Mouse (Mus musculus): ENCODE results near the gene Gast. TPM values are rescaled to one million over a fixed set of nuclear protein-coding genes. Genes with fewer than 3 reads are reported as not detected.
"Not testable (repeated sequence)": the region's sequence is repeated elsewhere in the genome, so short reads cannot be mapped to it uniquely, and the experiment has no call there.

Gene Gast
- polyA plus RNA-seq, 1 experiment = not detected

GRCm38 (mm10) chr11:100313424-100313823 lies 20.8 kb upstream of the Gast start:
- Histone ChIP-seq H3K4me1 (ENCODE audit: control insufficient read depth, insufficient read depth, low read length) (peaks cover 2% of the 10 kb centered on the region), H3K36me3 (ENCODE audit: control insufficient read depth, insufficient read depth, low read length) (no peaks in the 10 kb centered on the region), H3K4me3 (ENCODE audit: control insufficient read depth, low read depth, low read length) (no peak overlapping the region), H3K27me3 (ENCODE audit: control insufficient read depth, insufficient read depth, low read length) (no peaks in the 10 kb centered on the region), H3K27ac (ENCODE audit: control insufficient read depth, insufficient read depth, low read depth, low read length) (no peak overlapping the region)
- TF ChIP-seq CTCF (IDR thresholded peaks at IDR 0.05; ENCODE audit: control insufficient read depth, insufficient read depth, insufficient replicate concordance, low read depth, low read length) (no peak), POLR2A (IDR thresholded peaks at IDR 0.05; ENCODE audit: control insufficient read depth, low read depth, low read length) (no peak)

GRCm38 (mm10) chr11:100315439-100315838 lies 18.8 kb upstream of the Gast start:
- H3K4me3 ChIP-seq (ENCODE audit: control insufficient read depth, low read depth, low read length) = no peak overlapping the region
- no peaks in the 10 kb centered on the region for H3K36me3 ChIP-seq (ENCODE audit: control insufficient read depth, insufficient read depth, low read length)
- peaks cover 4% of the 10 kb centered on the region for H3K4me1 ChIP-seq (ENCODE audit: control insufficient read depth, insufficient read depth, low read length)
- no peak overlapping the region for H3K27ac ChIP-seq (ENCODE audit: control insufficient read depth, insufficient read depth, low read depth, low read length)
- H3K27me3 ChIP-seq (ENCODE audit: control insufficient read depth, insufficient read depth, low read length) = no peaks in the 10 kb centered on the region
- TF ChIP-seq POLR2A (IDR thresholded peaks at IDR 0.05; ENCODE audit: control insufficient read depth, low read depth, low read length) (no peak), CTCF (IDR thresholded peaks at IDR 0.05; ENCODE audit: control insufficient read depth, insufficient read depth, insufficient replicate concordance, low read depth, low read length) (no peak)

- Histone ChIP-seq H3K36me3 (ENCODE audit: control insufficient read depth, insufficient read depth, low read length) (no peaks in the 10 kb centered on the region), H3K27ac (ENCODE audit: control insufficient read depth, insufficient read depth, low read depth, low read length) (no peak overlapping the region), H3K4me3 (ENCODE audit: control insufficient read depth, low read depth, low read length) (no peak overlapping the region), H3K27me3 (ENCODE audit: control insufficient read depth, insufficient read depth, low read length) (no peaks in the 10 kb centered on the region), H3K4me1 (ENCODE audit: control insufficient read depth, insufficient read depth, low read length) (peaks cover 4% of the 10 kb centered on the region)
- TF ChIP-seq CTCF (IDR thresholded peaks at IDR 0.05; ENCODE audit: control insufficient read depth, insufficient read depth, insufficient replicate concordance, low read depth, low read length) (no peak), POLR2A (IDR thresholded peaks at IDR 0.05; ENCODE audit: control insufficient read depth, low read depth, low read length) (no peak)
Observed at GRCm38 (mm10) chr11:100317826-100318380, 16.3 kb upstream of the Gast start.

GRCm38 (mm10) chr11:100318529-100319451 lies 15.4 kb upstream of the Gast start:
- peak overlapping the region; percentile 45 for H3K27ac ChIP-seq (ENCODE audit: control insufficient read depth, insufficient read depth, low read depth, low read length)
- H3K27me3 ChIP-seq (ENCODE audit: control insufficient read depth, insufficient read depth, low read length) = no peaks in the 10 kb centered on the region
- peaks cover 4% of the 10 kb centered on the region for H3K4me1 ChIP-seq (ENCODE audit: control insufficient read depth, insufficient read depth, low read length)
- TF ChIP-seq CTCF (IDR thresholded peaks at IDR 0.05; ENCODE audit: control insufficient read depth, insufficient read depth, insufficient replicate concordance, low read depth, low read length) (no peak), POLR2A (IDR thresholded peaks at IDR 0.05; ENCODE audit: control insufficient read depth, low read depth, low read length) (no peak)
- H3K4me3 ChIP-seq (ENCODE audit: control insufficient read depth, low read depth, low read length) = peak overlapping the region; percentile 90
- no peaks in the 10 kb centered on the region for H3K36me3 ChIP-seq (ENCODE audit: control insufficient read depth, insufficient read depth, low read length)

GRCm38 (mm10) chr11:100319492-100320171 lies 14.6 kb upstream of the Gast start, which contains the start of gene Eif1:
TSS of gene Eif1 (plus strand) at chr11:100319885.
- H3K4me1 ChIP-seq (ENCODE audit: control insufficient read depth, insufficient read depth, low read length) = peaks cover 4% of the 10 kb centered on the region
- H3K27ac ChIP-seq (ENCODE audit: control insufficient read depth, insufficient read depth, low read depth, low read length) = peak within 1 kb of the TSS; percentile 78
- TF ChIP-seq CTCF (IDR thresholded peaks at IDR 0.05; ENCODE audit: control insufficient read depth, insufficient read depth, insufficient replicate concordance, low read depth, low read length) (no peak), POLR2A (IDR thresholded peaks at IDR 0.05; ENCODE audit: control insufficient read depth, low read depth, low read length) (peak; percentile 78)
- H3K27me3 ChIP-seq (ENCODE audit: control insufficient read depth, insufficient read depth, low read length) = no peaks in the 10 kb centered on the region
- no peaks in the 10 kb centered on the region for H3K36me3 ChIP-seq (ENCODE audit: control insufficient read depth, insufficient read depth, low read length)
- peak within 1 kb of the TSS; percentile 90 for H3K4me3 ChIP-seq (ENCODE audit: control insufficient read depth, low read depth, low read length)

GRCm38 (mm10) chr11:100320172-100320630 lies 14.0 kb upstream of the Gast start:
- peaks cover 4% of the 10 kb centered on the region for H3K4me1 ChIP-seq (ENCODE audit: control insufficient read depth, insufficient read depth, low read length)
- H3K36me3 ChIP-seq (ENCODE audit: control insufficient read depth, insufficient read depth, low read length) = no peaks in the 10 kb centered on the region
- TF ChIP-seq CTCF (IDR thresholded peaks at IDR 0.05; ENCODE audit: control insufficient read depth, insufficient read depth, insufficient replicate concordance, low read depth, low read length) (no peak), POLR2A (IDR thresholded peaks at IDR 0.05; ENCODE audit: control insufficient read depth, low read depth, low read length) (peak; percentile 73)
- peak overlapping the region; percentile 90 for H3K4me3 ChIP-seq (ENCODE audit: control insufficient read depth, low read depth, low read length)
- peak overlapping the region; percentile 68 for H3K27ac ChIP-seq (ENCODE audit: control insufficient read depth, insufficient read depth, low read depth, low read length)
- H3K27me3 ChIP-seq (ENCODE audit: control insufficient read depth, insufficient read depth, low read length) = no peaks in the 10 kb centered on the region

- Histone ChIP-seq H3K4me3 (ENCODE audit: control insufficient read depth, low read depth, low read length) (peak overlapping the region; percentile 90), H3K27ac (ENCODE audit: control insufficient read depth, insufficient read depth, low read depth, low read length) (peak overlapping the region; percentile 56; the same call in 1 of the 2 replicates)
- not testable (repeated sequence) for H3K27me3 ChIP-seq (ENCODE audit: control insufficient read depth, insufficient read depth, low read length); H3K4me1 ChIP-seq (ENCODE audit: control insufficient read depth, insufficient read depth, low read length); H3K36me3 ChIP-seq (ENCODE audit: control insufficient read depth, insufficient read depth, low read length)
Observed at GRCm38 (mm10) chr11:100320701-100321410, 13.4 kb upstream of the Gast start.

GRCm38 (mm10) chr11:100321479-100322305 lies 12.5 kb upstream of the Gast start:
- not testable (repeated sequence) for H3K36me3 ChIP-seq (ENCODE audit: control insufficient read depth, insufficient read depth, low read length); H3K27ac ChIP-seq (ENCODE audit: control insufficient read depth, insufficient read depth, low read depth, low read length); H3K4me1 ChIP-seq (ENCODE audit: control insufficient read depth, insufficient read depth, low read length); H3K27me3 ChIP-seq (ENCODE audit: control insufficient read depth, insufficient read depth, low read length)
- peak overlapping the region; percentile 40 for H3K4me3 ChIP-seq (ENCODE audit: control insufficient read depth, low read depth, low read length)

Data from testis, adult 2 months (tissue).